Mouse (Mus musculus) NIH3T3 (cell line): ENCODE results near the gene Pdhb.
A peak's percentile ranks its signal among the peaks of the same experiment; 100 is the strongest.

ENCODE experiments used
- DNase-seq: peaks from one replicate; pipeline ENCODE4 v3.0.0-alpha.2; 2012; ENCODE audit warnings: low read depth

Pdhb gene

DNA sequence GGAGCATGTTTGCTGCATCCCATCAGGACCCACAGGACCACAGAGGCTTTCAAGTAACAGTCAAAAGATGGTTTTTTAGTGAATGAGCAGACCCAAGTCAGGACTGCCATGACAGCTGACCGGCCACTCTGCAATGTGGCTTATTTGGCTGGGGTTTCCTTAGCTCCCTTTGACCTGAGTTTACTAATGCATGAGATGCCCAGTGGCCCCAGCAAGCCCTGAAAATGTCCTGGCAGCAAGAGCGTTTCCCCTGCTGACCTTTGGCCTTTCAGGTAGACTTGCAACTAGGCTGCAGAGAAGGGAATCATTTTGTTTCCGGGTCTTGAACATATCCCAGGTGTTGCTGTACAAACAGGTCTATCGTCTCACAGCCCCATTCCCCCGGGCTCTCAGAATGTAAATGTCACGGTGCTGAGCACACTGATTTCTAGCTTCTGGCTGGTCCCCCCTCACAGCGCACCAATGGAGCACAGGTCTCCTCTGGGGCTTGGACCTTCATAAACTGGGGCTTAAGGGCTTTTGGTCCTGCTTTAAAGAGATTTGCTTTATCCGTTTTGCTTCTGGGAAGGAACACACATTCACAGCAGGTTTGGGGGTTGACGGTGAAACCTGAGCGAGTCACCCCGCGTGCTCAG lies 18.6 kb upstream of the Pdhb start:
- no peak for DNase-seq

DNA sequence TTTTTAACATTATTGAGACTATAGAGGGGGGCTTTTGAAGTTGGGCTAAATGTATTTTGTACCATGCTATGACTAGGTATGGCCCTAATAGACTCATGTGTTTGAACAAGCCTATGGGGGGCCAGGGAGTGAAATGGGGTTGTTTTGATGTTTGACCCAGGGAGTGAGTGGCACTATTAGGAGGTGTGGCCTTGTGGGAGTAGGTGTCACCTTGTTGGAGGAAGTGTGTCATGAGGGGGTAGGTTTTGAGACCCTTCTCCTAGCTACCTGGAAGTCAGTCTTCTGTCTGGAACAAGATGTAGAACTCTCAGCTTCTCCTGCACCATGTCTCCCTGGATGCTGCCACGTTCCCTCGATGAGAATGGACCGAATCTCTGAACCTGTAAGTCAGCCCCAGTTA lies 17.7 kb upstream of the Pdhb start:
- no peak for DNase-seq

GRCm38 (mm10) chr14:8186278-8187045 lies 13.6 kb upstream of the Pdhb start:
- DNase-seq: peak; percentile 11

DNA sequence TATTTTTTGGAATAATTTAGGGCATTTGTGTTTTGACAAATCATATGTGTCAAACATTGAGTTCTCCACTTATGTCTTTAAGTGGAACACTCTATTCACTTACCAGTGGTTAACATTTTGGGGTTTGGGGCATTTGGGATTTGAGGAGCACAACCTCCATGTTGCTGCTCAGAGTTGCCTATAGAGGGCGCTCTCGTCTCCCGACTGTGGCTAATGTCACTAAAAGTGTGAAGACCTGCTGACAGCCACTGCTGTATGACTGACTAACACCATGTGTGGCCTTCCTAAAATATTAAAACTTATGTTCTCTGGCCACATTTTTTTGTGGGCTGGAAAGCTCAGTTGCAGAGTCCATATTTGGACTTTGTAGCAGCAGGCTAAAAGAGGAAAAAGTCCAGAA lies 10.5 kb upstream of the Pdhb start:
- DNase-seq: no peak

DNA sequence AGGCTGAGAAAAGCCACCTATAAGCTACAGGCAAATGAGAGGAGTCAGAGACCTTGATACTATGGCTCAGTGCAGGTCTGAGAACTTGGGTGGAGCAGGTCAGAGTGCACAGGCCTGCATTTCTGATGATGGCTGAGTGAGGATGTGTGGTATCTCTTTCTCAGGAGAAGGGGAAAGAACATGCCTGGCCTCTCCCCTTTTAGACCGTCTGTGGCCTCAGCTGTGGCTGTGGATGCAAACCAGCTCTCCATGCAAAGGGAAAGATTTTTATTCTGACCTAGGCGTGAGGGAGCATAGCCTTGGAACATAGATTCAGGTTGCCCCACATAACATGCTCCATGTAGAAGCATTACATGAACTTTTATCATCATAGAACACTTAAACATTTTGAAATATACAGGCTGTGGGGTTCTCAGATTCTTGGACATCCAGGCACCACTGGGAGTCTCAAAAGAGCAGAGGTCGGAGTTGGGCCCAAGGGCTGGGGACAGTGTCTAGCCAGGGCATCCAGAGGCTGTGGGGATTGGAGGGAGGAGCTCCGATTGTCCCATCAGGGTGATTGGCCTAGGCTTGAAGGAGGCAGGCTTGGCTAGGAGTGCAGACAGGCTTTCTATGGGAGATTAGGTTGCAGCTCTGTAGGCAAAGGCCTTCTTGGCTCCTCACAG lies 7.7 kb upstream of the Pdhb start:
- no peak for DNase-seq

GRCm38 (mm10) chr14:8176251-8176650 lies 3.4 kb upstream of the Pdhb start:
- DNase-seq: peak; percentile 55

DNA sequence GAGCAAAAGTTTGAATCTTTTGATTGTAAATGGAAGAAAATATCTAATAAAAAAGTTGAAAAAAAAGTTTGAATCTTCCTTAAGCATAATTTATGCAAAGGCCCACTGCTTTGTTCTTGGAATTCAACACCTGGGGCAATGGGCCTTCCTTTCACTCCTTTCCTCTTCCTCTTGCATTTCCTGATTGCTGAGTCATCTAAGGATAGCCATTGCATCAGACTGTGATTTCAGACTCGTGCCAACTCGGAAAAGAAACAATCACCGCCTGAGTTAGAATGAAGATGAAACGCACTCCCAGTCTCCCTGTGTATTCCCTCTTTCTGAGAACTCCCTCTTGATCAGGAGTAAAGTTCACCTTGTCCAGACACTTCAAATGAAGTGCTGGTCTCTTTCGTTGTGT lies 1.8 kb upstream of the Pdhb start:
- DNase-seq: peak; percentile 47

DNA sequence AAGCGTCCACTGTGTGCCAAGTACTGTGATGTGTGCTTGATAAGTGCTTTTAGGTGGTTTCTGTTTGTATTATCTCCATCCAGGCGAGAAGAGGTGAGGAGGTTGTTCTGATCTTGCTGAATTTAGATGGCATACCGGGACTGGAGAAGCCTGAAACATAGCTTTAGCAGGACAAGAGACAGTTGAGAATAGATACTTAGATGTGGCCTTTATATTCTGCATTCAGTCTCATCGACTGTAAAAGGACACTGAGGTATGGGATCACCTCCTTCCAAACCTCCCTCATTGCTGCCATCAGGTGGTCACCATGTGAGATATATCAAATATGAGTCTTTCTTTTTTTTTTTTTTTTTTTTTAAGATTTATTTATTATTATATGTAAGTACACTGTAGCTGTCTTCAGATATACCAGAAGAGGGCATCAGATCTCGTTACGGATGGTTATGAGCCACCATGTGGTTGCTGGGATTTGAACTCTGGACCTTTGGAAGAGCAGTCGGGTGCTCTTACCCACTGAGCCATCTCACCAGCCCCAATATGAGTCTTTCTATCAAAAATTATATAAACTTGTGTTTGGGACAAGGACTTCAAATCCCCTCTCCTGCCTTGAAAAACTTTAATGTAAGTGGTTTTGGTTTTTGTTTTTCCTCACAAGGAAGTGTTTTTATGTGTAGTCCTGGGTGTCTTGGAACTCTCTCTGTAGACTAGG lies 871 bp upstream of the Pdhb start:
- peak; percentile 71 for DNase-seq

GRCm38 (mm10) chr14:8164463-8164862 lies 8.4 kb downstream of the Pdhb start:
- no peak for DNase-seq

DNA sequence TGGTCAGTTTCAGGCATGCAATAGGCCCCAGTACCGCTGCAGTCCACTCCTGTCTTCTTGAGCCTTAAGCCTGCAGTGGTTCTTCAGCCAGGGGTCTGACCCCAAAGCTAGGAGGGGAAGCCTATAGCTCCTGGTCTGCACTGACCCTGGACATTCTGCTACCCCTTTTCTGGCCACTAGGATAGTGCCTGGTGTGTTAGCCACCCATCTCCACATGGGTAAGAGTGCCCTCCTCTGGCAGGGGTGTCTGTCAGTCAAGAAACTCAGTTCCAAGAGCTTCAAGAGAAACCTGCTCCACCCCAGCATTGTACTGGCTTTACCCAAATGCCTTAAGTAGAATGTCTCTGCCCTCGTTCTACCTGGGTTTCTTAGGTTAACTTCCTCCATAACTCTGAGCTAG lies 11.0 kb downstream of the Pdhb start:
- no peak for DNase-seq

DNA sequence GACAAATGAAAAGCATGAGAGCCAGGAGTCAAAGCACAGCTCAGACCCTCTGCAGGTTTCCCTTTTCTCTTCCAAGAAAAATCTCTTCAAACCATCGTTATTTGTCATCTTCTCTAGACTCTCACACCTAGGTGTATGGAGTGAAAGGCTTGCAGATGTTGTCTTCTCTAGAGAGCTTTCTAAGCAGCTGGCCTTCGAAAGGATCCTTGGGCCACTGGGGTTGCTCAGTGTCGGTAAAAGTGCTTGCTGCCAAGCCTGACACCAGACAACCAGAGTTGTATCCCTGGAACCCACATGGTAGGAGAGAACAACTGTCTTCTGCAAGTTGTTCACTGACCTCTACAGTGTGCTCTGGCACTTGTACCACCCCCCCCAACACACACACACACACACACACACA lies 13.7 kb downstream of the Pdhb start:
- no peak for DNase-seq

DNA sequence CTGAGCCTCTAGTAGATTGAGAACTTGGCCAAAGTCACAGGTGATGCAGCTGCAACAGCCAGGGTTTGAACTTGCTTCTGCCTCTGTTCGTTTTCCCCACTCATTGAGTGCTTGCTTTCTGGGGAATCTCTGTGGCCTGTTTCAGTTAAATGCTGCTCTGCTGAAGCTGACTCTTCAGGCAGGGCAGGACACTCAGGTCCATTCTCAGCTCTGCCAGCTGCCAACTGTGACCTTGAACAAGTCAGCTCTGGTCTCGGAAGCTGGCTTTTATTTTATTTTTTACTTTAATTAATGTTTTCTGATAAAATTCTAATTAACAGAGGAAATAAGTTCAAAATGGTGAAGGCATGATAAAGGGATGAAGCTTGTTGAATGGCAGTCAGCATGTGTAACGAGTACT lies 14.1 kb downstream of the Pdhb start:
- DNase-seq: no peak

DNA sequence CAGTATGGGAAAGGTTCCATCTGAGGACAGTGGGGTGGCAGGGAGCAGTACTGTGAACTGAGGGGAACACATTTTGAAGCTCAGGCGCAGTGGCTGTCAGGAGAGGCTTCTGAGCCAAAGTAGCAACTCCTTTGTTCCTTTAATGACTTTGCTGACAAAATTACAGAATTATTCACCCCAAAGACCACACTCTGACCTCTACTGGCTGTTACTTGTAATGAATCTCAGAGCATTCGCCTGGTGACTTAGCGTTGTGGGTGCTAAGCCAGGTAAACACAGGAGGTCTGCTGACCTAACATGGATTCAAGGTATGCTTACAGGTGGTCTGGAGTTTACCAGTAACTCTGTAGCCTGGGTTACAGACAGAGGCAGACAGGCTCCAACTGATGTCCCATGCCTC lies 15.9 kb downstream of the Pdhb start:
- DNase-seq: peak; percentile 39

DNA sequence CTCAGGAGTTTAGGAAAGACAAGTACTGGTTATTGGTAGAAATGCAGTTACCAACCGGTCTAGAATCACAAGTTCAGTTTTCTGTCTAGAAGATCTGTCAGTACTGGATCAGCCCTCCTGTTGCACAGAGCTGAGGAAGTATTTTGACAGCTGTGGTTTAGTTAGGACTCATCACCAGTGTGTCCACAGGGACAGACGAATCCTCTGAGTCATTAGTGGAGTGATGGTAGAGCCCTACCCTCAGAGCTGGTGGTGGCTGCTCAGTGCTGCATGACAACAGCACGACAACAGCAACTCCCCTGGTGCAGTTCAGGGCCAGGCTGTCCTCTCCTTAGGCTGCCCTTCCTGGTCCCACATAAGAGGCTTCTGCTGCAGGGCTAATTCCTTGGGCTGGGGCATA lies 18.8 kb downstream of the Pdhb start:
- peak; percentile 28 for DNase-seq

DNA sequence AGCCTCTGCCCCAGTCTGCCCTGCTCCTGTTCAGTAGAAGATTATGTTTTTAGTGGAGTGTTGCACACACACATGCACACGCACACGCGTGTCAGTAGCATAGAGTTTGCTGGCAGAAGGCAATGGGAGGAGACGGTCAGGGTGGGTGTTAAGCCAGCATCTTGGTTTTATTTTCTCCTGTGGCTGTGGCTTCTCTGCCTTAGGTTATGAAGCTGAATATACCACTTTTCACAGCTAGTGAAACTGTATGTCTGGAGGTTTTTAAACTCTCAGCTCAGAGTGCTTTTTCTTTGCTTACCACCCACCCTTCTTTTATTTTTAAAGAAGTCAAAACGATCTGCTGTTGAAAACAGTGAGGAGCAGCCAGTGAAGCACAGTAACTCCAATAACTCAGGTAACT lies 21.1 kb downstream of the Pdhb start:
- no peak for DNase-seq

- no peak for DNase-seq
Measured at GRCm38 (mm10) chr14:8148842-8149241, 24.0 kb downstream of the Pdhb start.

DNA sequence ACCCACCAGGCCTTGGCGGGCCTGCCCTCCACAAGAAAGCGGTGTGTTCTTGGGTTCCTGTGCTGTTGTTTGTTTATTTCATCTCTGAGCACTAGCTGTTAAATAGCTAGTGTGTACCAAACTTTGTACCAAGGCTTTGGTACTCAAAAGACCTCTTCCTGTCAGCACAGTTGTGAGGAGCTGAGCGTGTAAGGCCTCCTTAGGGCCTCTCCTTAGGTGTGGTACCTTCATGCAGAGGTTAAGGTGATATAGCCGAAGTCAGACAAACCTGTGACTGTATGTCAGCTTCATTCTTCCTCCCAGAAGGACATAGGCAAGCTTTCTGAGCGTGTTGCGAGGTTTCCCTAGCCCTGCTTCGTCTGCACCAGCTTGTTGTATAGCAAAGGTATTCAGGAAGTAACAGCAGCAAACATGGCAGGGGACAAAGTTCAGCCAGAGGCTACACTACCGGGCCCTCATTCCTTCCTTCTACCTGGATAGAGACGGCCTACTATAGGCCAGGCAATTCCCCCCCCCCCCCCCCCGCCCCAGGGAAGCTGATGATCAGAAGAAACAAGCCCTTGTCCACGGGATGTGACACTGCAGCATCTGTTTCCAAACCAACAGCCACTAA lies 26.1 kb downstream of the Pdhb start:
- DNase-seq: no peak

DNA sequence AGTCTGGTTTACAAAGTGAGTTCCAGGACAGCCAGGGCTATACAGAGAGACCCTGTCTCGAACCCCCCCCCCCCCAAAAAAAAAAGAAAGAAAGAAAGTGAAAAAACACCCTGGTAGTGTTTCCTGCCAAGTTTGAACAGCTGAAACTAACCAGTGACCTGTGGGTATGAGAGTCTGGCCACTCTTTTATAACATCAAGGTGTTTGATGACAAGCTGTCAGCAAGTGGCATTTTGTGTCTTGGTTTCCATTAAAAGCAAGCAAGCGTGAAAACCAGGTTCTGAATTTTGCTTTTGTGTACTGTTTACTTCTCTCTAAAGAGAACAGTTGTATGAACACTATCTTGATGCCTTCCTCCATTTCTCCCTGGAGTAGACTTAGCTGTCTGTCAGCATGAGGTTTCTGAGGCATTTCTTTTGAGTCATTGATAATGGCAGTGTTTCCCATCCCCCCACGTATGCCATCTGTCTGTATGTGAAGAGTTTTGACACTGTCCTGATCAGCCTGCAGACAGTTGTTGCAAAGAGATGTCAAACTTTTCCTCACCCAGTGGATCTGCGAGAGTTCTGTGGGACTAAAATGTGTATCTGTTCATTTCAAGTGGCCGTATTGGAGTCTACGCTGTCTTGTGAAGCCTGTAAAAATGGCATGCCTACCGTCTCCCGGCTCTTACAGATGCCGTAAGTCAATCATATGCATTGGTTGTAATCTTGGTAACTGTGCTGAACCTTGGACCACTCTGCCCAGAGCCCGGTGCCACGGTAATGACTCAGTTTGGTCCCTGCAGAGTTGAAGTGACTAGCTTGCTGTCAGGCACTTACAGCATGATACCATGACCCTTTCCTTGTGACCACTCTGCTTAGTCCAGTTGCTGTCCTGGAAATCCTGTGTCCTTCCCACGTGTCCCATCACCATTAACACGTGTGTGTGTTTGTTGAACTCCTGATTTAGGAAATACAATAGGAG lies 26.9 kb downstream of the Pdhb start:
- DNase-seq: no peak

- DNase-seq: no peak
Measured at GRCm38 (mm10) chr14:8141131-8141530, 31.7 kb downstream of the Pdhb start.

- DNase-seq: no peak
Measured at GRCm38 (mm10) chr14:8139724-8140710, 32.8 kb downstream of the Pdhb start.
